Mouse (Mus musculus) CH12.LX (cell line): Measurements from ENCODE around the gene Samd4b. TPM values are rescaled to one million over a fixed set of nuclear protein-coding genes. Genes with fewer than 3 reads are reported as not detected.

Source experiments
- DNase-seq: peaks from one replicate; pipeline ENCODE4 v3.0.0-alpha.2; 2013; ENCODE audit errors: extremely low read depth
- H3K27ac ChIP-seq: 2 replicates; pipeline ENCODE4 v1.5.1; 2012; ENCODE audit warnings: low read depth, mild to moderate bottlenecking, control low read depth, moderate library complexity; ENCODE audit not compliant: insufficient read depth
- H3K27me3 ChIP-seq: replicated peaks from 2 replicates; pipeline ENCODE3; 2012; ENCODE audit warnings: inconsistent platforms
- H3K36me3 ChIP-seq, 2 experiments: replicated peaks in 1 of 2; 2 replicates each; pipeline versions ENCODE3 to v1.6.1; 2012; ENCODE audit warnings: inconsistent platforms in 1 of 2, low read length in 1 of 2, mild to moderate bottlenecking in 1 of 2, mixed read lengths in 1 of 2, moderate library complexity in 1 of 2; ENCODE audit not compliant: control insufficient read depth in 1 of 2, insufficient read depth in 1 of 2
- H3K4me1 ChIP-seq, 2 experiments: 2 replicates each; pipeline ENCODE4 v1.6.1; 2012; ENCODE audit warnings: inconsistent platforms in 1 of 2, moderate library complexity in 1 of 2; ENCODE audit not compliant: insufficient read depth in 2 of 2, control insufficient read depth in 1 of 2
- H3K4me2 ChIP-seq: 2 replicates; pipeline ENCODE4 v1.6.1; 2012; ENCODE audit warnings: low read depth, mild to moderate bottlenecking, control low read depth; ENCODE audit not compliant: poor library complexity, insufficient read depth, severe bottlenecking
- H3K4me3 ChIP-seq, 3 experiments: fragments of 150-350 bp in 1 of 3; sonication (generic) in 1 of 3; replicated peaks in 1 of 3; 2 replicates each; pipeline versions ENCODE3 to v1.5.1; 2011 to 2012; ENCODE audit warnings: low read depth in 2 of 3, low read length in 2 of 3, mild to moderate bottlenecking in 2 of 3, moderate library complexity in 2 of 3, control low read depth in 1 of 3, improper control_type of control experiment in 1 of 3, inconsistent platforms in 1 of 3, mixed read lengths in 1 of 3; ENCODE audit not compliant: poor library complexity in 1 of 3
- H3K79me2 ChIP-seq: replicated peaks from 2 replicates; pipeline ENCODE4 v1.6.1; 2012; ENCODE audit warnings: mild to moderate bottlenecking, moderate library complexity; ENCODE audit not compliant: control insufficient read depth, poor library complexity, insufficient read depth, severe bottlenecking; ENCODE audit errors: extremely low read depth
- H3K9ac ChIP-seq: 2 replicates; pipeline ENCODE4 v1.6.1; 2012; ENCODE audit warnings: low read depth, mild to moderate bottlenecking, control low read depth, moderate library complexity; ENCODE audit not compliant: insufficient read depth
- H3K9me3 ChIP-seq: replicated peaks from 2 replicates; pipeline ENCODE3; 2012; ENCODE audit warnings: low read length, inconsistent platforms, mixed read lengths
- CHD1 ChIP-seq: IDR thresholded peaks from 2 replicates; pipeline ENCODE4 v1.6.1; 2012; ENCODE audit warnings: low read depth, low read length, improper control_type of control experiment, inconsistent platforms
- CTCF ChIP-seq, 2 experiments: IDR thresholded peaks in 1 of 2; conservative IDR thresholded peaks in 1 of 2; 2 replicates each; pipeline ENCODE4 v1.5.1; 2011 to 2012; ENCODE audit warnings: low read depth in 2 of 2, low read length in 2 of 2, improper control_type of control experiment in 1 of 2, inconsistent platforms in 1 of 2, mild to moderate bottlenecking in 1 of 2, moderate library complexity in 1 of 2
- E2F4 ChIP-seq: IDR thresholded peaks from 2 replicates; pipeline ENCODE4 v1.6.1; 2011; ENCODE audit warnings: low read depth, low read length, improper control_type of control experiment; ENCODE audit not compliant: insufficient replicate concordance
- ELF1 ChIP-seq: IDR thresholded peaks from 2 replicates; pipeline ENCODE4 v1.6.1; 2014; ENCODE audit warnings: low read depth, mild to moderate bottlenecking, inconsistent platforms, low read length, improper control_type of control experiment
- EP300 ChIP-seq: IDR thresholded peaks from 2 replicates; pipeline ENCODE4 v1.6.1; 2011; ENCODE audit warnings: low read length, improper control_type of control experiment
- ETS1 ChIP-seq: conservative IDR thresholded peaks from 2 replicates; pipeline ENCODE4 v1.6.1; 2012; ENCODE audit warnings: low read depth, mild to moderate bottlenecking, inconsistent platforms, low read length, improper control_type of control experiment, moderate library complexity
- GABPA ChIP-seq: IDR thresholded peaks from 2 replicates; pipeline ENCODE4 v1.6.1; 2012; ENCODE audit warnings: low read depth, low read length, improper control_type of control experiment, inconsistent platforms; ENCODE audit not compliant: insufficient replicate concordance
- IRF4 ChIP-seq: IDR thresholded peaks from 2 replicates; pipeline ENCODE4 v1.6.1; 2014; ENCODE audit warnings: low read depth, mild to moderate bottlenecking, inconsistent platforms, low read length, improper control_type of control experiment
- JUN ChIP-seq: IDR thresholded peaks from 2 replicates; pipeline ENCODE4 v1.6.1; 2011; ENCODE audit warnings: low read depth, mild to moderate bottlenecking, low read length, improper control_type of control experiment, moderate library complexity; ENCODE audit not compliant: insufficient read depth
- JUND ChIP-seq: conservative IDR thresholded peaks from 2 replicates; pipeline ENCODE4 v1.6.1; 2011; ENCODE audit warnings: low read depth, low read length, improper control_type of control experiment
- KAT2A ChIP-seq: IDR thresholded peaks from 2 replicates; pipeline ENCODE4 v1.6.1; 2012; ENCODE audit warnings: low read length, improper control_type of control experiment, inconsistent platforms; ENCODE audit not compliant: insufficient replicate concordance
- MAFK ChIP-seq: IDR thresholded peaks from 2 replicates; pipeline ENCODE4 v1.6.1; 2011; ENCODE audit warnings: low read length, improper control_type of control experiment; ENCODE audit not compliant: insufficient replicate concordance
- MAX ChIP-seq: IDR thresholded peaks from 2 replicates; pipeline ENCODE4 v1.6.1; 2011; ENCODE audit warnings: low read length, improper control_type of control experiment
- MAZ ChIP-seq: IDR thresholded peaks from 2 replicates; pipeline ENCODE4 v1.6.1; 2012; ENCODE audit warnings: low read depth, mild to moderate bottlenecking, inconsistent platforms, low read length, improper control_type of control experiment, moderate library complexity
- MEF2A ChIP-seq: IDR thresholded peaks from 2 replicates; pipeline ENCODE4 v1.6.1; 2014; ENCODE audit warnings: low read depth, mild to moderate bottlenecking, inconsistent platforms, low read length, improper control_type of control experiment, borderline replicate concordance
- NRF1 ChIP-seq: IDR thresholded peaks from 2 replicates; pipeline ENCODE4 v1.6.1; 2014; ENCODE audit warnings: low read depth, mild to moderate bottlenecking, inconsistent platforms, low read length, improper control_type of control experiment, moderate library complexity
- RAD21 ChIP-seq: IDR thresholded peaks from 2 replicates; pipeline ENCODE4 v1.6.1; 2011; ENCODE audit warnings: low read depth, mild to moderate bottlenecking, low read length, improper control_type of control experiment, moderate library complexity
- RCOR1 ChIP-seq: conservative IDR thresholded peaks from 2 replicates; pipeline ENCODE4 v1.6.1; 2012; ENCODE audit warnings: low read depth, mild to moderate bottlenecking, inconsistent platforms, low read length, improper control_type of control experiment
- SMC3 ChIP-seq: IDR thresholded peaks from 2 replicates; pipeline ENCODE4 v1.6.1; 2011; ENCODE audit warnings: low read depth, low read length, improper control_type of control experiment
- TCF12 ChIP-seq: IDR thresholded peaks from 2 replicates; pipeline ENCODE4 v1.6.1; 2014; ENCODE audit warnings: low read depth, mild to moderate bottlenecking, inconsistent platforms, low read length, improper control_type of control experiment
- UBTF ChIP-seq: IDR thresholded peaks from 2 replicates; pipeline ENCODE4 v1.6.1; 2012; ENCODE audit warnings: low read depth, mild to moderate bottlenecking, inconsistent platforms, low read length, improper control_type of control experiment, moderate library complexity
- ZC3H11A ChIP-seq: IDR thresholded peaks from 2 replicates; pipeline ENCODE4 v1.6.1; 2012; ENCODE audit warnings: low read depth, mild to moderate bottlenecking, inconsistent platforms, low read length, improper control_type of control experiment
- ZNF384 ChIP-seq: IDR thresholded peaks from 2 replicates; pipeline ENCODE4 v1.6.1; 2012; ENCODE audit warnings: low read depth, low read length, improper control_type of control experiment, inconsistent platforms
- dilution Hi-C: fragments of 300-500 bp; cut with MboI; formaldehyde crosslinking; loops from 2 replicates; pipeline ENCODE4 v1.14.3; 2020; ENCODE audit warnings: low sequenced_read_pairs; ENCODE audit not compliant: extremely low pct_unique_long_range_greater_than_20kb, extremely low pct_ligation_motif_present
- in situ Hi-C: fragments of 300-500 bp; cut with MboI; formaldehyde crosslinking; loops from 3 replicates; pipeline ENCODE4 v1.14.3; 2019; ENCODE audit warnings: low sequenced_read_pairs, low pct_ligation_motif_present, low pct_unique_long_range_greater_than_20kb, mixed read lengths
- polyA plus RNA-seq: library from polyadenylated mRNA; unstranded; fragments of >175 nt; gene quantifications from 2 replicates; pipeline ENCODE4 v1.2.1, GENCODE M21; 2012; ENCODE audit warnings: low read depth; ENCODE audit not compliant: insufficient read length
- total RNA-seq, 2 experiments: library from RNA; depleted of rRNA; stranded (reverse); fragments of 300-350 nt in 1 of 2; fragments of >200 nt in 1 of 2; gene quantifications; 2 replicates each; pipeline ENCODE4 v1.2.3; 2012 to 2014

The Samd4b gene
- total and polyA plus RNA-seq, 3 experiments: 3.7 to 24.6 (median 10.0) TPM

GRCm38 (mm10) chr7:28438771-28439170, 159.2 kb downstream of the Samd4b start:
- no peak overlapping the region for H3K9ac ChIP-seq
- no peak overlapping the region for H3K4me3 ChIP-seq
- H3K79me2 ChIP-seq: peaks cover 4% of the 10 kb centered on the region
- no peaks in the 10 kb centered on the region for H3K36me3 ChIP-seq
- dilution Hi-C loops (no loop called here), in situ Hi-C loops (loop anchor here (5.0 kb wide), 1 partner anchor 94 kb away; no protein-coding TSS in a partner anchor)
- peaks cover 7 to 61% of the 10 kb centered on the region in 2 experiments; a peak in 3 of 4 replicates for H3K4me1 ChIP-seq
- H3K27ac ChIP-seq: no peak overlapping the region
- DNase-seq: no peak
- TF ChIP-seq ZNF384 (peak; percentile 51; the same call in 1 of the 2 replicates), SMC3 (no peak), ELF1 (no peak), RCOR1 (no peak), MAX (no peak), ETS1 (no peak)
- H3K9me3 ChIP-seq: no peaks in the 10 kb centered on the region
- no peaks in the 10 kb centered on the region for H3K27me3 ChIP-seq
- no peak overlapping the region for H3K4me2 ChIP-seq

GRCm38 (mm10) chr7:28437964-28438363, 160.0 kb downstream of the Samd4b start:
- H3K4me2 ChIP-seq: no peak overlapping the region
- H3K4me1 ChIP-seq: peaks cover 11 to 61% of the 10 kb centered on the region in 2 experiments; a peak in 3 of 4 replicates

GRCm38 (mm10) chr7:28436932-28437570, 160.9 kb downstream of the Samd4b start, which contains the start of gene Gmfg:
Gmfg (plus strand) TSS chr7:28437447.
- Histone ChIP-seq H3K4me2 (peak within 1 kb of the TSS; percentile 86), H3K9ac (peak within 1 kb of the TSS; percentile 67), H3K79me2 (peaks cover 4% of the 10 kb centered on the region), H3K9me3 (no peaks in the 10 kb centered on the region), H3K27me3 (no peaks in the 10 kb centered on the region), H3K4me3 (peak within 1 kb of the TSS; percentile 55 to 79 (median 76)), H3K27ac (peak within 1 kb of the TSS; percentile 53), H3K4me1 (peaks cover 10 to 63% of the 10 kb centered on the region in 2 experiments; a peak in 3 of 4 replicates), H3K36me3 (peaks cover 0 to 14% of the 10 kb centered on the region in 2 experiments)
- dilution Hi-C loops (no loop called here), in situ Hi-C loops (loop anchor here (5.0 kb wide), 1 partner anchor 95 kb away; no protein-coding TSS in a partner anchor)
- DNase-seq: peak; percentile 89
- TF ChIP-seq SMC3 (peak; percentile 82), JUN (no peak), E2F4 (no peak), CTCF (conservative IDR thresholded peaks at IDR 0.05 in 1 of 2, IDR thresholded peaks at IDR 0.05 in 1 of 2; ENCODE audit: low read depth in 2 of 2, low read length in 2 of 2) (peak in 1 of 2 experiments; percentile 91; a peak in 3 of 4 replicates), CHD1 (no peak), KAT2A (0 out of 2 replicates have a peak, but pooled peaks have one; percentile 40), UBTF (no peak), EP300 (no peak), MAZ (0 out of 2 replicates have a peak, but pooled peaks have one; percentile 58), JUND (no peak), GABPA (no peak), MEF2A (no peak; the same call in 1 of the 2 replicates), RAD21 (peak; percentile 74), IRF4 (peak; percentile 32; the same call in 1 of the 2 replicates), ZC3H11A (0 out of 2 replicates have a peak, but pooled peaks have one; percentile 12), NRF1 (0 out of 2 replicates have a peak, but pooled peaks have one; percentile 12), ETS1 (no peak), TCF12 (no peak)

More at GRCm38 (mm10) chr7:28437964-28438363, 160.0 kb downstream of the Samd4b start:
- H3K4me3 ChIP-seq: no peak overlapping the region
- H3K9ac ChIP-seq: no peak overlapping the region
- DNase-seq: no peak
- TF ChIP-seq ZC3H11A (no peak), MAFK (no peak), ZNF384 (0 out of 2 replicates have a peak, but pooled peaks have one; percentile 9)
- H3K36me3 ChIP-seq: peaks cover 0 to 5% of the 10 kb centered on the region in 2 experiments
- H3K79me2 ChIP-seq: peaks cover 4% of the 10 kb centered on the region
- H3K9me3 ChIP-seq: no peaks in the 10 kb centered on the region
- H3K27me3 ChIP-seq: no peaks in the 10 kb centered on the region
- no peak overlapping the region for H3K27ac ChIP-seq
- in situ Hi-C loops (loop anchor here (5.0 kb wide), 1 partner anchor 94 kb away; no protein-coding TSS in a partner anchor), dilution Hi-C loops (no loop called here)
